Mouse (Mus musculus) CH12.LX (cell line): Measurements from ENCODE around the gene Vstm2l. TPM values are rescaled to one million over a fixed set of nuclear protein-coding genes. Genes with fewer than 3 reads are reported as not detected.

Experiments
- DNase-seq: peaks from one replicate; pipeline ENCODE4 v3.0.0-alpha.2; 2013; ENCODE audit errors: extremely low read depth
- H3K27ac ChIP-seq: 2 replicates; pipeline ENCODE4 v1.5.1; 2012; ENCODE audit warnings: low read depth, mild to moderate bottlenecking, control low read depth, moderate library complexity; ENCODE audit not compliant: insufficient read depth
- H3K27me3 ChIP-seq: replicated peaks from 2 replicates; pipeline ENCODE3; 2012; ENCODE audit warnings: inconsistent platforms
- H3K36me3 ChIP-seq, 2 experiments: replicated peaks in 1 of 2; 2 replicates each; pipeline versions ENCODE3 to v1.6.1; 2012; ENCODE audit warnings: inconsistent platforms in 1 of 2, low read length in 1 of 2, mild to moderate bottlenecking in 1 of 2, mixed read lengths in 1 of 2, moderate library complexity in 1 of 2; ENCODE audit not compliant: control insufficient read depth in 1 of 2, insufficient read depth in 1 of 2
- H3K4me1 ChIP-seq, 2 experiments: 2 replicates each; pipeline ENCODE4 v1.6.1; 2012; ENCODE audit warnings: inconsistent platforms in 1 of 2, moderate library complexity in 1 of 2; ENCODE audit not compliant: insufficient read depth in 2 of 2, control insufficient read depth in 1 of 2
- H3K4me2 ChIP-seq: 2 replicates; pipeline ENCODE4 v1.6.1; 2012; ENCODE audit warnings: low read depth, mild to moderate bottlenecking, control low read depth; ENCODE audit not compliant: poor library complexity, insufficient read depth, severe bottlenecking
- H3K4me3 ChIP-seq, 3 experiments: fragments of 150-350 bp in 1 of 3; sonication (generic) in 1 of 3; replicated peaks in 1 of 3; 2 replicates each; pipeline versions ENCODE3 to v1.5.1; 2011 to 2012; ENCODE audit warnings: low read depth in 2 of 3, low read length in 2 of 3, mild to moderate bottlenecking in 2 of 3, moderate library complexity in 2 of 3, control low read depth in 1 of 3, improper control_type of control experiment in 1 of 3, inconsistent platforms in 1 of 3, mixed read lengths in 1 of 3; ENCODE audit not compliant: poor library complexity in 1 of 3
- H3K79me2 ChIP-seq: replicated peaks from 2 replicates; pipeline ENCODE4 v1.6.1; 2012; ENCODE audit warnings: mild to moderate bottlenecking, moderate library complexity; ENCODE audit not compliant: control insufficient read depth, poor library complexity, insufficient read depth, severe bottlenecking; ENCODE audit errors: extremely low read depth
- H3K9ac ChIP-seq: 2 replicates; pipeline ENCODE4 v1.6.1; 2012; ENCODE audit warnings: low read depth, mild to moderate bottlenecking, control low read depth, moderate library complexity; ENCODE audit not compliant: insufficient read depth
- H3K9me3 ChIP-seq: replicated peaks from 2 replicates; pipeline ENCODE3; 2012; ENCODE audit warnings: low read length, inconsistent platforms, mixed read lengths
- CTCF ChIP-seq, 2 experiments: IDR thresholded peaks in 1 of 2; conservative IDR thresholded peaks in 1 of 2; 2 replicates each; pipeline ENCODE4 v1.5.1; 2011 to 2012; ENCODE audit warnings: low read depth in 2 of 2, low read length in 2 of 2, improper control_type of control experiment in 1 of 2, inconsistent platforms in 1 of 2, mild to moderate bottlenecking in 1 of 2, moderate library complexity in 1 of 2
- E2F4 ChIP-seq: IDR thresholded peaks from 2 replicates; pipeline ENCODE4 v1.6.1; 2011; ENCODE audit warnings: low read depth, low read length, improper control_type of control experiment; ENCODE audit not compliant: insufficient replicate concordance
- ELF1 ChIP-seq: IDR thresholded peaks from 2 replicates; pipeline ENCODE4 v1.6.1; 2014; ENCODE audit warnings: low read depth, mild to moderate bottlenecking, inconsistent platforms, low read length, improper control_type of control experiment
- ETS1 ChIP-seq: conservative IDR thresholded peaks from 2 replicates; pipeline ENCODE4 v1.6.1; 2012; ENCODE audit warnings: low read depth, mild to moderate bottlenecking, inconsistent platforms, low read length, improper control_type of control experiment, moderate library complexity
- IRF4 ChIP-seq: IDR thresholded peaks from 2 replicates; pipeline ENCODE4 v1.6.1; 2014; ENCODE audit warnings: low read depth, mild to moderate bottlenecking, inconsistent platforms, low read length, improper control_type of control experiment
- KAT2A ChIP-seq: IDR thresholded peaks from 2 replicates; pipeline ENCODE4 v1.6.1; 2012; ENCODE audit warnings: low read length, improper control_type of control experiment, inconsistent platforms; ENCODE audit not compliant: insufficient replicate concordance
- MAFK ChIP-seq: IDR thresholded peaks from 2 replicates; pipeline ENCODE4 v1.6.1; 2011; ENCODE audit warnings: low read length, improper control_type of control experiment; ENCODE audit not compliant: insufficient replicate concordance
- MAZ ChIP-seq: IDR thresholded peaks from 2 replicates; pipeline ENCODE4 v1.6.1; 2012; ENCODE audit warnings: low read depth, mild to moderate bottlenecking, inconsistent platforms, low read length, improper control_type of control experiment, moderate library complexity
- MEF2A ChIP-seq: IDR thresholded peaks from 2 replicates; pipeline ENCODE4 v1.6.1; 2014; ENCODE audit warnings: low read depth, mild to moderate bottlenecking, inconsistent platforms, low read length, improper control_type of control experiment, borderline replicate concordance
- POLR2A ChIP-seq: IDR thresholded peaks from 2 replicates; pipeline ENCODE4 v1.6.1; 2011; ENCODE audit warnings: low read depth, mild to moderate bottlenecking, improper control_type of control experiment, low read length
- UBTF ChIP-seq: IDR thresholded peaks from 2 replicates; pipeline ENCODE4 v1.6.1; 2012; ENCODE audit warnings: low read depth, mild to moderate bottlenecking, inconsistent platforms, low read length, improper control_type of control experiment, moderate library complexity
- USF1 ChIP-seq: IDR thresholded peaks from 2 replicates; pipeline ENCODE4 v1.6.1; 2014; ENCODE audit warnings: low read depth, mild to moderate bottlenecking, inconsistent platforms, low read length, improper control_type of control experiment
- USF2 ChIP-seq: conservative IDR thresholded peaks from 2 replicates; pipeline ENCODE4 v1.6.1; 2011; ENCODE audit warnings: low read depth, low read length, improper control_type of control experiment
- ZMIZ1 ChIP-seq: IDR thresholded peaks from 2 replicates; pipeline ENCODE4 v1.6.1; 2012; ENCODE audit warnings: low read depth, mild to moderate bottlenecking, inconsistent platforms, low read length, improper control_type of control experiment
- ZNF384 ChIP-seq: IDR thresholded peaks from 2 replicates; pipeline ENCODE4 v1.6.1; 2012; ENCODE audit warnings: low read depth, low read length, improper control_type of control experiment, inconsistent platforms
- dilution Hi-C: fragments of 300-500 bp; cut with MboI; formaldehyde crosslinking; loops from 2 replicates; pipeline ENCODE4 v1.14.3; 2020; ENCODE audit warnings: low sequenced_read_pairs; ENCODE audit not compliant: extremely low pct_unique_long_range_greater_than_20kb, extremely low pct_ligation_motif_present
- in situ Hi-C: fragments of 300-500 bp; cut with MboI; formaldehyde crosslinking; loops from 3 replicates; pipeline ENCODE4 v1.14.3; 2019; ENCODE audit warnings: low sequenced_read_pairs, low pct_ligation_motif_present, low pct_unique_long_range_greater_than_20kb, mixed read lengths
- polyA plus RNA-seq: library from polyadenylated mRNA; unstranded; fragments of >175 nt; gene quantifications from 2 replicates; pipeline ENCODE4 v1.2.1, GENCODE M21; 2012; ENCODE audit warnings: low read depth; ENCODE audit not compliant: insufficient read length
- total RNA-seq, 2 experiments: library from RNA; depleted of rRNA; stranded (reverse); fragments of 300-350 nt in 1 of 2; fragments of >200 nt in 1 of 2; gene quantifications; 2 replicates each; pipeline ENCODE4 v1.2.3; 2012 to 2014

Gene Vstm2l
- total and polyA plus RNA-seq, 3 experiments = not detected

DNA sequence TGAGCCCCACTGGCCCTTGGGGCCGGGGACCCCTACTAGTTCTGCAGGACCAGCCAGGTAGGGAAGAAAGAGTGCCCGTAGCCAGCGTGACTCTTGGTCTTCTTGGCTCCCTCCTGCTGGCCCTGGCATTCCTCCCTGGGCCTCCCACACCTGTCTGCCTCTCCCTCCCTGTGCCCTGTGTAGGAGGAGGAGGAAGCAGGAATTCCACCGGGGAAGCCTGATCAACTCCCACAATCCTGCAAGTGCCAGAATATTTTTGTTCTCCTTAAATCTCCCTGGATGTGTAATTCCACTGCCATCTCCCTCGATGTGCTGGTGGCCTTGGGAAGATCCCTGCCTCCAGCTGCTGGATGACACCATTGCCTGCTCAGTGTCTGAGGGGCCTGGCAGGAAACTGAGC is 10.1 kb downstream of the Vstm2l start:
- Histone ChIP-seq H3K9me3 (no peaks in the 10 kb centered on the region), H3K4me1 (0 out of 4 replicates have a peak, but pooled peaks cover 0 to 4% of the 10 kb centered on the region in 2 experiments), H3K4me3 (no peak overlapping the region), H3K9ac (no peak overlapping the region), H3K79me2 (no peaks in the 10 kb centered on the region), H3K36me3 (no peaks in the 10 kb centered on the region), H3K27me3 (peaks cover 93% of the 10 kb centered on the region), H3K27ac (no peak overlapping the region), H3K4me2 (no peak overlapping the region)
- TF ChIP-seq POLR2A = no peak
- no peak for TF ChIP-seq UBTF
- no peak for TF ChIP-seq IRF4
- no peak for TF ChIP-seq CTCF (conservative IDR thresholded peaks at IDR 0.05 in 1 of 2, IDR thresholded peaks at IDR 0.05 in 1 of 2; ENCODE audit: low read depth in 2 of 2, low read length in 2 of 2)
- no peak for TF ChIP-seq MAZ
- no peak for TF ChIP-seq KAT2A
- TF ChIP-seq ZMIZ1 = no peak
- no peak for TF ChIP-seq MEF2A
- no peak for TF ChIP-seq E2F4
- no peak for DNase-seq
- dilution Hi-C loops = no loop called here
- in situ Hi-C loops = loop anchor here (10.0 kb wide), 1 partner anchor 290 kb away; no protein-coding TSS in a partner anchor

- peaks cover 81% of the 10 kb centered on the region for H3K27me3 ChIP-seq
- H3K36me3 ChIP-seq = no peaks in the 10 kb centered on the region
- DNase-seq = no peak
- no peak overlapping the region for H3K9ac ChIP-seq
- no peak overlapping the region for H3K27ac ChIP-seq
- no peak overlapping the region for H3K4me2 ChIP-seq
- dilution Hi-C loops (no loop called here), in situ Hi-C loops (loop anchor here (10.0 kb wide), 1 partner anchor 292 kb away; no protein-coding TSS in a partner anchor)
- 0 out of 4 replicates have a peak, but pooled peaks cover 0 to 4% of the 10 kb centered on the region in 2 experiments for H3K4me1 ChIP-seq
- no peaks in the 10 kb centered on the region for H3K79me2 ChIP-seq
- TF ChIP-seq ZNF384 (no peak), ETS1 (no peak), USF1 (no peak), ELF1 (no peak), MAFK (no peak)
- TF ChIP-seq, all 38 proteins: peak for 0
- no peak overlapping the region for H3K4me3 ChIP-seq
- H3K9me3 ChIP-seq = no peaks in the 10 kb centered on the region
These were observed 12.0 kb downstream of the Vstm2l start for GRCm38 (mm10) chr2:157926502-157926901.

DNA sequence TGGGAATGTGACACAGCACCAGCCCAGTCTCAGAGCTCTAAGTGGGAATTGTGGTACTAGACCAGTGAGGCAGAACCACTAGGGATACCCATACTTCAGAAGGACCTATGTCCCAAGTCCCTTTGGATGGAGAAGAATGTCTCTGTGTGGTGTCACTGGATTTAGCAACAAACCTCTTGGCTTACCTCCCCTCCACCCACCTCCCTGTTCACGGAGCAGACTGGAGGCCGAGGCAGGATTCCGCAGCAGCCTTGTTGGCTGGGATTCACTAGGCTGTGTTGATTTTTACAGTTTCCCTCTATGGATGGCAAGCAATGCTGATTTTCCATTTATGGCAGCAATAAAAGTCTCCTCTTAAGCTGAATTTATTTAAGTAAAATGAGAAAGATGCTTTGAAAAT is 12.5 kb downstream of the Vstm2l start:
- dilution Hi-C loops = no loop called here
- no peaks in the 10 kb centered on the region for H3K36me3 ChIP-seq
- H3K27me3 ChIP-seq = peaks cover 76% of the 10 kb centered on the region
- TF ChIP-seq USF2 = no peak
- TF ChIP-seq KAT2A = no peak
- H3K9me3 ChIP-seq = no peaks in the 10 kb centered on the region
- no peak overlapping the region for H3K4me3 ChIP-seq
- no peaks in the 10 kb centered on the region for H3K79me2 ChIP-seq
- no peak overlapping the region for H3K4me2 ChIP-seq
- 0 out of 4 replicates have a peak, but pooled peaks cover 0 to 4% of the 10 kb centered on the region in 2 experiments for H3K4me1 ChIP-seq
- in situ Hi-C loops = loop anchor here (10.0 kb wide), 1 partner anchor 292 kb away; no protein-coding TSS in a partner anchor
- no peak for DNase-seq
- H3K9ac ChIP-seq = no peak overlapping the region
- H3K27ac ChIP-seq = no peak overlapping the region
